Mouse (Mus musculus): ENCODE results near the gene Arsk. TPM values are rescaled to one million over a fixed set of nuclear protein-coding genes. Genes with fewer than 3 reads are reported as not detected.

Gene Arsk
- total RNA-seq, 2 experiments from 2014 or later, result 3.1 to 4.4 TPM

- intact Hi-C loops (cut with DNase I), result no loop called here
- DNase-seq (ENCODE audit: low spot score), result no peak
These were observed 53.5 kb downstream of the Arsk start for GRCm38 (mm10) chr13:76044971-76045370.

- no peak for DNase-seq (ENCODE audit: low spot score)
- intact Hi-C loops (cut with DNase I), result no loop called here
These were observed 56.0 kb downstream of the Arsk start for GRCm38 (mm10) chr13:76042455-76042854.

- no peak for DNase-seq (ENCODE audit: low spot score)
These were observed 73.9 kb downstream of the Arsk start for GRCm38 (mm10) chr13:76024588-76024987.

GRCm38 (mm10) chr13:76021782-76022181 lies 76.7 kb downstream of the Arsk start:
- no peak for DNase-seq (ENCODE audit: low spot score)
- intact Hi-C loops (cut with DNase I), result loop anchor here (5.0 kb wide), 3 partner anchors 39 to 794 kb away; no protein-coding TSS in a partner anchor

More at GRCm38 (mm10) chr13:76024588-76024987, 73.9 kb downstream of the Arsk start:
- intact Hi-C loops (cut with DNase I), result loop anchor here (5.0 kb wide), 3 partner anchors 42 to 797 kb away; no protein-coding TSS in a partner anchor

GRCm38 (mm10) chr13:76018844-76019400 lies 79.5 kb downstream of the Arsk start:
- DNase-seq (ENCODE audit: low spot score), result no peak

GRCm38 (mm10) chr13:76017974-76018843 lies 80.3 kb downstream of the Arsk start, which contains the start of gene Rfesd:
TSS of gene Rfesd (minus strand) at chr13:76018719.
- intact Hi-C loops (cut with DNase I), result loop anchor here (1.0 to 5.0 kb wide), 3 partner anchors 75 to 311 kb away; partner anchors contain the start of genes Arsk, Ell2, Rhobtb3 and Ttc37
- peak; percentile 98 for DNase-seq (ENCODE audit: low spot score)

More at GRCm38 (mm10) chr13:76018844-76019400, 79.5 kb downstream of the Arsk start:
- intact Hi-C loops (cut with DNase I), result loop anchor here (1.0 to 5.0 kb wide), 3 partner anchors 76 to 312 kb away; partner anchors contain the start of genes Arsk, Ell2, Rhobtb3 and Ttc37

GRCm38 (mm10) chr13:76017465-76017864 lies 81.0 kb downstream of the Arsk start:
- intact Hi-C loops (cut with DNase I), result loop anchor here (5.0 kb wide), 1 partner anchor 310 kb away; the partner anchor contains the start of gene Ell2
- DNase-seq (ENCODE audit: low spot score), result no peak

GRCm38 (mm10) chr13:76014511-76014910 lies 83.9 kb downstream of the Arsk start:
- DNase-seq (ENCODE audit: low spot score), result no peak
- intact Hi-C loops (cut with DNase I), result no loop called here

Other genes with a start within 250 kb of the Arsk start
- gene Rhobtb3, start 154.7 kb downstream of the Arsk start, total RNA-seq (2021), result 10 to 100 TPM; 14.5 to 16.3 TPM
- gene Spata9, start 131.5 kb downstream of the Arsk start, total RNA-seq (2021), result not detected
- gene Rfesd, start 79.9 kb downstream of the Arsk start, total RNA-seq (2021), result 10 to 100 TPM; 10.9 to 12.3 TPM
- gene Gpr150, start 41.7 kb downstream of the Arsk start, total RNA-seq (2021), result not detected
- 10 to 100 TPM; 10.8 to 11.3 TPM for gene Ttc37, start 74 bp upstream of the Arsk start, total RNA-seq (2021)
- not detected for gene Fam81b, start 206.4 kb upstream of the Arsk start, total RNA-seq (2021)

All from heart, postnatal 25 days (tissue).